Mouse (Mus musculus) adrenal gland, adult 2 months (tissue): ENCODE results near the gene Cfap221. TPM values are rescaled to one million over a fixed set of nuclear protein-coding genes. Genes with fewer than 3 reads are reported as not detected.

ENCODE experiments used
- DNase-seq: peaks from one replicate; pipeline ENCODE4 v3.0.0; 2021
- polyA plus RNA-seq: library from polyadenylated mRNA; depleted of rRNA; stranded (reverse); fragments of >200 nt; gene quantifications from 2 replicates; pipeline ENCODE4 v1.2.3, GENCODE M21; 2012
- total RNA-seq, 2 experiments: library from RNA; stranded (reverse); gene quantifications; 2 replicates each; pipeline ENCODE4 v1.2.3; 2021

Gene Cfap221
- total and polyA plus RNA-seq, 3 experiments: 0.04 to 0.37 (median 0.24) TPM

DNA sequence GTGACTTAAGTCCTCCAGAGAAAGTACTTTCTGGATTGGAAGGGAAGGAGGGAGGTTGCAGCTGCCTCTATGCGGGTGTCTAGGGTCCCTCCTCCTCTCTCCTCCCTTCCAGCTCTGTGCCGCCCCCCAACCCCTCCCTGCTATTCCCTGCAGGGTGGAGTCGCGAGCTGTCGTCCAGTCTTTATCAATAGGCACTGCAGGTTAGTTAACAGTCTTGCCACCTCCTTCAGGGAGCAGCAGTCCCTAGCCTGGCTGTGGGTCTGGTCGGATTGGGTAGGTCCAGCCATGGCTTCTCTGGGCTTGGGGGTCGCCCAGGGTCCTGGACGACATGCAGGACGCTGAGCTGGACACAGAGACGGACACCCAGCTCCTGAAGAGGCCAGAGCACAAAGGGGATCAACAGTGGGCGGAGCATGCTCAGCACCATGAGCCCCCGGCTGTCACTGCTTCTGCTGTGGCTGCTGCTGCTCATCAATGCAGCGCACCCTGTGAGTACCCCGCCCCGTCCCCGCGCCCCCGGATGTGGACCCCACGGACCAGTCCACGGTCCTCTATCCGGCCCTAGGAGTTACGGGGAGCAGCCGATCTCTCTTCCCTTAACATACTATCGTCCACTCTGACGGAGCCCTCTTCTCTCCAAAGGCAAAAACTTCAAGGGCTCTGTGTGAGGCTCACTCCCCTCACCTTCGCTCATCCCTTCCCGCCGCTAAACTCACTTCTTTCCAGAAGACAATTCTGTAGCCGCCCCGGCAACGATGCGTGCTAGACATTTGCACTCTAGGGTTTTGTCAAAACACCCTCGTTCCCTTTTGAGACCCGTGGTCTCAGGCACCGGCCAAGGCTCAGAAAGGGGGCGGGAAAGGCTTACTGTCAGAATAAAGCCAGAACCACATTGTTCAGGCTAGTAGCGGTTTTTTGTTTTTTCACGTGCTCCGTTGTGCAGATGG is 10.1 kb upstream of the Cfap221 start, which contains the start of gene Sctr:
Gene Sctr (plus strand): TSS at position 51 of the 947 bp plus-strand sequence.
- DNase-seq: peak; percentile 32

DNA sequence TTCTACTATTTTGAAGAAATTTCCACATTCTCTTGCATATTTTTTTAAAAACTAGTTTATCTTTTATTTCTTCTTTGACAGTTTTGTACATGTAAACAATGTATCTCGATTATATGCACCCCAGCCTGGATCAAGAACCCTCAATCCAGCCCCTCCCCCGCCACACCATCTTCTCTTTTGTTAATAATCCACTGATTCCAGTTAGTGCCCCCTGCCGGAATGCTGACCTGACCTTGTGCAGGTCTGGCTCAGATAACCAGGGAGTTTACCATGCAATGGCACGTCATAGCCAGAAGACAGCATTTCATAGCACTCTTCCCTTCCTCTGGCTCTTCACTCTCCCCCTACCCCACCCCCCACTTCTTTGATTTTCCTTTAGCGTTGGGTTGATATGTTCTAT is 610 bp upstream of the Cfap221 start:
- peak; percentile 18 for DNase-seq

- DNase-seq: no peak
Measured at GRCm38 (mm10) chr1:119986555-119986954, 10.5 kb downstream of the Cfap221 start.

GRCm38 (mm10) chr1:119975141-119975540 is 21.9 kb downstream of the Cfap221 start:
- no peak for DNase-seq

DNA sequence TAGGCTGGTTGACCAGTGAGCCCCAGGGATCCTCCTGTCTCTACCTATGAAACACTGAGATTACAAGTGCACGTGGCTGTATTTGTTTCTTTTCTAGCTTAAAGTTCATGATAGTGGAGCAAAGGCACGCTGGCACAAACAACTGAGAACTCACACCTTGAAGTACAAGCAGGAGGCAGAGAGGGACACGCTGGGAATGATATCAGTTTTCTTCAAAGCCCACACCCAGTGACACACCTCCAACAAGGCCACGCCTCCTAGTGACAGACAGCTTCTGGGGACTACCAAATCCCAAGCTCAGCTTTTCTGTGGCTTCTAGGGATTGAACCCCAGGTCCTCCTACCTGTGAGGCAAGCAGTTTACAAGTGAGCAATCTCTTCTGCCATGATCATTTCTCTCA is 23.9 kb downstream of the Cfap221 start:
- no peak for DNase-seq

DNA sequence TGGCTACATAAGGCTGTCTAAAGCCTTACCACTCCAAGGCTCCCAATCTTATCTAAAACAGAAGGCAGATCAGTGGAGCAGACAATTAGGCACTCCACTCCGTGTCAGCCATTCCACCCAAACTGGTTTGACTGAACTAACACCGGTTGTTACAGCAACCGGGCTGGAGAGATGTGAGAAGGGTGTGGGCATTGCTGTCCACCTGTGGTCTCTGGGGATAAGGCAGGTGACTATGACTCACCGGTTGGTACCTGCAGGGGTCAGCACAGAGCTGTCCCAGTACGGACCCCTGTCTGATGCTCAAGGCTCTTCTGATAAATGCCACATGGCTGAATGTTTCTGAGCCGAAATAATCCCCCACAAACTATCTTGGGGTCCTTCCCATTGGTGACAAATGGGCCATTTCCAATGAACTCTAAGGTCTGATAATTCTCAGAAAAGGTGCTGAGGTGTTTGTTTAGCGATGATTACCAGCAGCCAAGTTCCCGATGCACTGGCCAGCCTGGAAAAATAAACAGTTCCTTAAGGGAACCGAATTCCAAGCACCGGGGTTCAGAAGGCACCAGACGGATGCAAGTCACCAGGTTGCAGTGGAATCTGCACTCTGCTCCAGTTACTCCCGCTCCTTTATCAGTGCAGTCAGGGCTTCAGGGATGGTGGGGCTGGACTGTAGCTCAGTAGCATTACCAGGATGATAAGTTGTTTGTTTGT is 31.1 kb downstream of the Cfap221 start:
- no peak for DNase-seq

DNA sequence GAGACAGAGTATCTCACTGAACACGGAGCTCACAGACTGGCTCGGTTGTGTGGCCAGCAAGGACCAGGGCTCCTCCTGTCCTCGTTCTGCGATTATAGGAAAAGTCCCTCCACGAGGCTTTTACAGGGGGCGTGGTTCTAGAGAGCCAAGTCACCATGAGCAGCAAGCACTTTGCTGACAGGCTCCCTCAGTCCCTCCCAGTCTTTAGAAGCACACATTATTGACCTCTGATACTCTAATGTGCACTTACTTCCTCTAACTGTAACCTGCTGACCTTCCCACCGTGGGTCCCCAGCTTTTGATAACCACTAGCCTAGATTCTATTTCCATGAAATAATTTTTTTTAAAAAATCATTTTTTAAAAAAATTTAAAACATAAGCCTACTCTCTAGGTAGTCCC is 37.1 kb downstream of the Cfap221 start:
- no peak for DNase-seq

- no peak for DNase-seq
Measured at GRCm38 (mm10) chr1:119959464-119959863, 37.6 kb downstream of the Cfap221 start.

DNA sequence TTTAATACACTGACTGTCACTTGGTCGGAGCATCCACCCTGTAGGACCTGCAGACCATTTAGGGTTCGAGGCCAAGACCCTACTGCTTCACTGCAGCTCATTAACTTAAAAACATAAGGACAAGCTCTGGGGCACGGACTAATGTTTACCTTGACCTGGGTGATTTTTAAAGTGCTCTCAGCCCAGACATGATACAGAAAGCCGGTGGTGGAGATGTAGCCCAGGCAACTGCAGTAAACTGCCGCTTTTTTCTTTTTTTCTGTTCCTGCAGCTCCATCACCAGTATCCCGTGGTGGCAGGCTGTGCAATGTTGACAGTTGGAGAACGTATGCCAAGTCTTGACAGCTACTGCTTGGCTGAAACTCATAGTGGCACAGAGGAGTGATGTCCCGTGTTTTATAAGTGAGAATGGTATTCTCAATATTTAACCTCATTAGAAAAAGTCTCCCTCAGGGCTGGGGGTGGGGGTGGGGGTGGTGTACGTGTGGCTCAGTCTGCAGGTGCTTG is 39.3 kb downstream of the Cfap221 start:
- DNase-seq: no peak

DNA sequence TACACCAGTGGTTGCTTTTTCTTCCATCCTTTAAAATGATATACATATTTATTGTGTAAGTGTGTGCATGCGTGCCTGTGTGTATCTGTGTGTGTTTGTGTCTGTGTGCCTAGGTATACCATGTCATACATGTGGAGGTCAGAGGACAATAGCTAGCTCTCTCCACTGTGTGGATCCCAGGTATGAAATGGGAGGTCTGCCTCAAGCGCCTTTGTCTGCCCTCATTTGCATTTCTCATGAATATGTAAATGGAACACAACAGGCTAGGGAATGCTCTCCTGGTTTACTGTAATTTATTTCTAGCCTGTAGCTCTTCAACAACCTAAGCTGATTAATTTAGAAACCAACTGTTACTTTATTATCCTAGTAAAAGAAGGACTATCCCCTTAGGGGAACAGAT is 42.4 kb downstream of the Cfap221 start:
- no peak for DNase-seq

GRCm38 (mm10) chr1:119953456-119953855 is 43.6 kb downstream of the Cfap221 start:
- peak; percentile 10 for DNase-seq

DNA sequence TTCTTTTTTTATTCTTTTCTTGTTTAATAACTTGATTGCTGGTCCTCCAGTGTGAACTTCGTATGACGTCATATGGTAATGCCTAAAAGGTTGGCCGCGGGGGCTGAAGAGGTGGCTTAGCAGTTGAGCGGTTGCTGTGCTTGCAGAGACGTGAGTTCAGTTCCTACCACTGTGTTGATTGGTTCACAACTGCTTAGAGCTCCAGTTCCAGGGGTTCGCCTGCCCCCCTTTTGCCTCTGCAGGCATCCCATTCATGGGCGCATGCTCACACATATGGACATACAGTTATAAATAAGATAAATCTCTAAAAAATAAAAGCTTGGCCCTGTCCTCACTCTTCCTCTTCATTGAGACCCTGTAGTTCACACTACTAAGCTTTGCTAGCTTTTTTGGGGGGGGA is 46.9 kb downstream of the Cfap221 start:
- DNase-seq: no peak

- no peak for DNase-seq
Measured at GRCm38 (mm10) chr1:119936861-119937260, 60.2 kb downstream of the Cfap221 start.

- no peak for DNase-seq
Measured at GRCm38 (mm10) chr1:119931421-119932150, 65.4 kb downstream of the Cfap221 start.

GRCm38 (mm10) chr1:119929715-119930114 is 67.3 kb downstream of the Cfap221 start:
- peak; percentile 13 for DNase-seq

GRCm38 (mm10) chr1:119919299-119919698 is 77.7 kb downstream of the Cfap221 start:
- DNase-seq: peak; percentile 21

- DNase-seq: no peak
Measured at GRCm38 (mm10) chr1:119916823-119917371, 80.1 kb downstream of the Cfap221 start.

GRCm38 (mm10) chr1:119912953-119913814 is 83.8 kb downstream of the Cfap221 start, which contains the start of gene Tmem177:
TSS of gene Tmem177 (minus strand) at chr1:119913208.
- DNase-seq: peak; percentile 98

DNA sequence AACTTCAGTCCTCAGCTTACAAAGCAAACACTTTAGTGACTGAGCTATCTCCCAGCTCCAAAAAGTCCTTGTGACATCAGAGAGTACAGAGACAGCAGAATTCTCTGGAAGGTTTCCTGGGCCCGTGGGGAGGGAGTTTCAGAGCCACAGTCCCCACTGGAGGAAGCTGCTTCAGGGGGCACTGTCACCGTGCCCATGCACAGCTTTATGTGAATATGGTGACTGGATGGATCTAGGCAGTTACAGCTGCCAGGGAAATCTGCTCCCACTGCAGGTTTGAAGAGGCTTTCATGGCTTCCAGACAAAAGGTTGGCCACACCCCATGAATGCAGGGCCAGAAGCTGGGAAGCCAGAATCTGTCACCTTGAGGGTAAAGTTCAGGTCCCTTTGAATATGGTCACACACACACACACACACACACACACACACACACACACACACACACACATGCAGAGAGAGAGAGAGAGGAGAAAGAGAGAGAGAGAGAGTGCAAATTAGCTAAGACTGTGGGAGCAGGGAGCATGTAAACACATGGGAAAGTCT is 89.8 kb downstream of the Cfap221 start:
- no peak for DNase-seq

DNA sequence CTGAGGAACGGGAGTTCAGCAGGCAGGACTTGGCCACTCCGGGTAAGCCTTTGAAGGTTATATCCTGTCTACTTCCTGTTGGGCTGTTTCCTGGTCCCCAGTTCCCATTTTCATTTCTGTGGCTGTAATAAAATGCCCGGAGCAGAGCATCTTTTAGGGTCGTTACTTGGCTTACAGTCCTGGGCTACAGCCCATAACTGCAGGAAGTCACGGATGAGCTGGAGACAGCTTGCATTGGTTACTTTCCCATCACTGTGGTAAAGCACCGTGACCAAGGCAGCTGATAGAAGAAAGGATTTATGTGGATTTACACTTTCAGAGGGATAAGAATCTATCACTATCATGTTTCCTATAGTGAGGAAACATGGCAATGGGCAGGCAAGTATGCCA is 93.8 kb downstream of the Cfap221 start:
- no peak for DNase-seq
